Mouse (Mus musculus): ENCODE measurements around the gene Ptprk.

- TF ChIP-seq GATA1 (IDR thresholded peaks at IDR 0.05; ENCODE audit: borderline replicate concordance, low read length) (no peak), FLI1 (IDR thresholded peaks at IDR 0.05; ENCODE audit: low read length) (no peak)
These were observed 126.0 kb downstream of the Ptprk start for GRCm38 (mm10) chr10:28200609-28201008.

All from megakaryocyte, embryonic 14.5 days (primary cell).